Mouse (Mus musculus) kidney, embryonic 14.5 days (tissue): ENCODE results near the gene Trim11. TPM values are rescaled to one million over a fixed set of nuclear protein-coding genes. Genes with fewer than 3 reads are reported as not detected.

Source experiments
- ATAC-seq: fragments of 200-750 bp; cut with Nextera tagmentation; 2 replicates; pipeline ENCODE4 v1.8.0; 2017; ENCODE audit warnings: moderate number of reproducible peaks, mild to moderate bottlenecking, moderate TSS enrichment, moderate library complexity; ENCODE audit not compliant: low FRiP score, low TSS enrichment
- H3K27ac ChIP-seq: fragments of 300-500 bp; sonication (generic); 2 replicates; pipeline ENCODE4 v1.5.1; 2014; ENCODE audit warnings: low read depth, mild to moderate bottlenecking, low read length, moderate library complexity, mixed read lengths
- H3K27me3 ChIP-seq: fragments of 300-500 bp; sonication (generic); 2 replicates; pipeline ENCODE4 v1.6.1; 2014; ENCODE audit warnings: mild to moderate bottlenecking, low read length; ENCODE audit not compliant: control insufficient read depth, insufficient read depth
- H3K36me3 ChIP-seq: fragments of 300-500 bp; sonication (generic); 2 replicates; pipeline ENCODE4 v1.6.1; 2014; ENCODE audit warnings: low read length, mixed read lengths; ENCODE audit not compliant: control insufficient read depth, insufficient read depth
- H3K4me1 ChIP-seq: fragments of 300-500 bp; sonication (generic); 2 replicates; pipeline ENCODE4 v1.6.1; 2014; ENCODE audit warnings: low read length, mixed read lengths; ENCODE audit not compliant: control insufficient read depth, insufficient read depth
- H3K4me2 ChIP-seq: fragments of 300-500 bp; sonication (generic); replicated peaks from 2 replicates; pipeline ENCODE4 v1.6.1; 2014; ENCODE audit warnings: low read depth, mild to moderate bottlenecking, low read length
- H3K4me3 ChIP-seq: fragments of 300-500 bp; sonication (generic); 2 replicates; pipeline ENCODE4 v1.5.1; 2014; ENCODE audit warnings: mild to moderate bottlenecking, low read length
- H3K9ac ChIP-seq: fragments of 300-500 bp; sonication (generic); 2 replicates; pipeline ENCODE4 v1.6.1; 2014; ENCODE audit warnings: low read depth, mild to moderate bottlenecking, low read length, moderate library complexity
- H3K9me3 ChIP-seq: fragments of 300-500 bp; sonication (generic); 2 replicates; pipeline ENCODE4 v1.6.1; 2016; ENCODE audit warnings: low read length; ENCODE audit not compliant: control insufficient read depth
- WGBS: fragments of 180-500 bp; shearing (Covaris S2); extraction: QIAGEN DNeasy Blood & Tissue Kit; methylation state at CpG from one replicate; pipeline ENCODE4 v1.1.7; 2014; 5-methylcytosine and 5-hydroxymethylcytosine counted together
- polyA plus RNA-seq: library from polyadenylated mRNA; unstranded; fragments of >200 nt; fragmentation: Nextera tagmentation; extraction: Ambion mirVana; gene quantifications from 2 replicates; pipeline ENCODE4 v1.2.1, GENCODE M21; 2014

The Trim11 gene
- polyA plus RNA-seq, 1 experiment from 2014 or later, result 19.8 TPM

DNA sequence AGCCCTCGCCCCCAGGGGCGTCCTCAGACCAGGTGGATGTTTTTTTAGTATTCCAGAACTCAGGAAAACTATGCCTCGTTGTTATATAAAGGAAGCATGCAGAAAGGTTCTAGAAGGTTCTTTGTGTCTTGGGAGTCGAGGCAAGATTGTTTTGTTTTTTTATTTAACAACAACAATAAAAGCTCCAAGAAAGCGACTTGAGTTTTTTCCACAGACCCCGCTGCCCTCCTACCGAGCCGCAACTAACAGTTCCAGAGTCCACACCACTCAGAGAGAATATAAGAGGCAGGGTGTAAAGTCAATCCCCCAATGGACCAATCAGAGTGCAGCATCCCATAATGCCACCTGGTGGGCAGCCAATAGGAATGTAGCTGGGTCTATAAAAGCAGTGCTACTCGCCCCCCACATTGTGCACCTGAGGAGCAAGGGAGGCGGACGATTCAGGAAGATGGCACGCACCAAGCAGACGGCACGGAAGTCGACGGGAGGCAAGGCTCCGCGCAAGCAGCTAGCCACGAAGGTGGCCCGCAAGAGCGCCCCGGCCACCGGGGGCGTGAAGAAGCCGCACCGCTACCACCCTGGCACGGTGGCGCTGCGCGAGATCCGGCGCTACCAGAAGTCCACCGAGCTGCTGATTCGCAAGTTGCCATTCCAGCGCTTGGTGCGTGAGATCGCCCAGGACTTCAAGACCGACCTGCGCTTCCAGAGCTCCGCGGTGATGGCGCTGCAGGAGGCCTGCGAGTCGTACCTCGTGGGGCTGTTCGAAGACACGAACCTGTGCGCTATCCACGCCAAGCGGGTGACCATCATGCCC lies 16.3 kb upstream of the Trim11 start:
- H3K4me2 ChIP-seq, result no peak overlapping the region

DNA sequence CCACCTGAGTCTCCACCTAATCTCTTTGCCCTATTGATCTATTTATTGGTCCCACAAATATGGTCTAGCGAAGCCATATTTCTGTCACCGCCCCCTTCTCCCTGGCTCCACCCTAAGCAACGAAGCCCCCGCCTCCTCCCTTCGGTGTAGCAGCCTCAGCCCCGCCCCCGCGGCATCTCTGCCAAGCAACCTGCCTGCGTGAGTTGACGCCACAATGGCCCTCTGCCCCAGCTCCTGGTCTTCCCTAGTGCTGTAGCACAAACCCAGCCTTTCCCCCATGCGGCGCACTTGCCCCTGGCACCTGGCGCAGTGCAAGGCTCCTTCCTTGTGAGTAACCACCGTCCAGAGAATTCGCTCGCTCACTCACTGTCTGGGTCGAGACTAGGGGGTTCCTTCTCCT lies 14.3 kb upstream of the Trim11 start:
- Histone ChIP-seq H3K4me3 (no peak overlapping the region), H3K9ac (no peak overlapping the region), H3K4me1 (peaks cover 11% of the 10 kb centered on the region; the same call in 1 of the 2 replicates), H3K27me3 (peaks cover 4% of the 10 kb centered on the region), H3K27ac (no peak overlapping the region), H3K4me2 (no peak overlapping the region), H3K9me3 (peaks cover 9% of the 10 kb centered on the region), H3K36me3 (no peaks in the 10 kb centered on the region)
- WGBS, result 38% methylated on average over 17 of the region's 17 CpGs
- no peak for ATAC-seq

More for the DNA sequence above, 16.3 kb upstream of the Trim11 start:
- 64% methylated on average over 50 of the region's 50 CpGs for WGBS
- Histone ChIP-seq H3K36me3 (peaks cover 9% of the 10 kb centered on the region), H3K9me3 (peaks cover 9% of the 10 kb centered on the region), H3K4me3 (no peak overlapping the region), H3K9ac (no peak overlapping the region), H3K27ac (no peak overlapping the region), H3K27me3 (peaks cover 4% of the 10 kb centered on the region), H3K4me1 (peaks cover 22% of the 10 kb centered on the region; the same call in 1 of the 2 replicates)
- ATAC-seq, result no peak

DNA sequence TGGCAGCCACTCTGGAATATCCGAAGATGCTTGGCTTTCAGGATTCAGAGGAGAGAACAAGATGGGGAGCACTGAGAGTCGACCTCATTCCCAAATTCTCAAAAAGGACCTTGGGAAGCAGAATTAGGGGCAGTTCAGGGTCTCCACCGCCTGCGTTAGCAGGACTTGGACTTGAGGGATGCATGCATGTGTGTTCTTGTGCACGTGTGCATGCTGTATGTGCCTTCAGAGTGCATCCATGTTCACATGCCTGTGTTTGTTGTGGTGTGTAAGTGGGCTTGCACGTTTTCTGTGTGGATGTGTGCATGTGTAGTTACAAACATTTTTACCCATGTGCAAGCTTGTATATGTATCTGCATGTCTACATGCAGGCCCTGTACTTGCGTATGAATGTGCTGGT lies 13.7 kb upstream of the Trim11 start:
- WGBS, result 87% methylated on average over 7 of the region's 7 CpGs
- H3K4me3 ChIP-seq, result no peak overlapping the region
- H3K9ac ChIP-seq, result no peak overlapping the region
- H3K4me2 ChIP-seq, result no peak overlapping the region
- peaks cover 9% of the 10 kb centered on the region for H3K9me3 ChIP-seq
- H3K36me3 ChIP-seq, result no peaks in the 10 kb centered on the region
- H3K27me3 ChIP-seq, result peaks cover 4% of the 10 kb centered on the region
- H3K27ac ChIP-seq, result no peak overlapping the region
- no peak for ATAC-seq
- peaks cover 10% of the 10 kb centered on the region; the same call in 1 of the 2 replicates for H3K4me1 ChIP-seq

DNA sequence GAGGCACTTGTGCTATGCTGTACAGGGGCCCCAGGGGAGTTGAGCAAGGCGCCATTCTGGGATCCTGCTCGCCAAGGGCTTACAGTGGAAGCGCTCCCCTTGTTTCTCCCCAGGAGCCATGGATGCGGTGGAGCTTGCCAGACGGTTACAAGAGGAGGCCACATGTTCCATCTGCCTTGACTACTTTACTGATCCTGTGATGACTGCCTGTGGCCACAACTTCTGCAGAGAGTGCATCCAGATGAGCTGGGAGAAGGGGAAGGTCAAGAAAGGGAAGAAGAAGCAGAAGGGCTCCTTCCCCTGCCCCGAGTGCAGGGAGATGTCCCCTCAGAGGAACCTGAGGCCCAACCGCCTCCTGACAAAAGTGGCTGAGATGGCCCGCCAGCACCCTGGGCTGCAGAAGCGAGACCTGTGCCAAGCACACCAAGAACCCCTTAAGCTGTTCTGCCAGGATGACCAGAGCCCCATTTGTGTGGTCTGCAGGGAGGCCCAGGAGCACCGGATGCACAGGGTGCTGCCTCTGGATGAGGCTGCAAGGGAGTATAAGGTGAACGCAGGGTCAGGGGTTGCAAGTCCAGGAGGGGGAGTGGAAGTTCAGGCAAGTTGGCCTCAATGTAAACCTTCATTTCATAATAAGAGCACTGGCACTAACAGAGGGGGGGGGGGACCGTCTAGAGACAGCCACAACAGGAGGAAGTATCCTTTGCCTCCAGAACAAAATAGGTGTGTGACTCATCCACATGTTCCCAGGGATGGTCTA lies 12.7 kb upstream of the Trim11 start:
- H3K27ac ChIP-seq, result 0 out of 2 replicates have a peak overlapping the region, but pooled peaks have one; percentile 47
- 30% methylated on average over 12 of the region's 12 CpGs for WGBS
- H3K4me1 ChIP-seq, result peaks cover 10% of the 10 kb centered on the region
- peaks cover 4% of the 10 kb centered on the region for H3K27me3 ChIP-seq
- H3K4me3 ChIP-seq, result no peak overlapping the region
- ATAC-seq, result no peak
- H3K36me3 ChIP-seq, result no peaks in the 10 kb centered on the region
- peak overlapping the region; percentile 2; the same call in 1 of the 2 replicates for H3K9ac ChIP-seq
- H3K4me2 ChIP-seq, result no peak overlapping the region
- peaks cover 9% of the 10 kb centered on the region for H3K9me3 ChIP-seq

DNA sequence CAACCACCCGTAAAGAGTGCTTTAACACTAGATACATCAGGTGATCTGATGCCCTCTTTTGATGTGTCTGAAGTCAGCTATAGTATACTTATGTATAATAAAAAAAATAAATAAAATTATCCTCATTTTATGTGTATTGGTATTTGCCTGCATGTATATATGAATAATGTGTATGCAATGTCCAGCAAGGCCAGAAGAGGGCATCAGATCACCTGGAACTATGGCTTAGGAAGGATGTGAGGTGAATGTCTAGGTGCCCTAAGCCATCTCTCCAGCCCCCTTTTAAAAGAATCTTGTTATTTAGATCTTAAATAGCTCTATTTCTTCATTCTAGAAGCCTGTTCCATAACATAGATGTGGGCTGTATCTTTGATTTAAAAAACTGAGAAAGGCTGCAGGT lies 10.5 kb upstream of the Trim11 start:
- no peak overlapping the region for H3K9ac ChIP-seq
- H3K4me1 ChIP-seq, result peaks cover 10% of the 10 kb centered on the region
- ATAC-seq, result no peak
- no peak overlapping the region for H3K4me3 ChIP-seq
- H3K27ac ChIP-seq, result no peak overlapping the region
- no peaks in the 10 kb centered on the region for H3K9me3 ChIP-seq
- peaks cover 1% of the 10 kb centered on the region; the same call in 1 of the 2 replicates for H3K27me3 ChIP-seq
- 0 out of 2 replicates have a peak, but pooled peaks cover 3% of the 10 kb centered on the region for H3K36me3 ChIP-seq
- no peak overlapping the region for H3K4me2 ChIP-seq
- WGBS, result 93% methylated on average over 1 of the region's 1 CpGs

DNA sequence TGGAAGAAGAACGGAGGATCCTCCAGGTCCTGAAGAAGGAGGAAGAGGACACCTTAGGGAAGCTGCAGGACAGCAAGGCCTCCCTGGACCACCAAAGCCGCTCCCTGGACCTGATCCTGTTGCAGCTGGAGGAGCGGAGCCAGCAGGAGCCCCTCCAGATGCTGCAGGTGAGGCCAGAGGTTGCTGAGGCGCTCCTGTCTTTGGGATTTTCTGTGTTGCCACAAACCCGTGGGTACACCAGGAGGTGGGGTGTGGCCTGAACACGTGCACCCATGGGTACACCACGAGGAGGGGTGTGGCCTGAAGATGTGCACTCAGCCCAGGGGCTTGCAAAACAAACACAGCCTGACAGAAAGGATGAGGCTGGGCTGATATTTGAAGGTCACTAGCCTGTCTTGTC lies 9.3 kb upstream of the Trim11 start:
- 79% methylated on average over 7 of the region's 7 CpGs for WGBS
- no peaks in the 10 kb centered on the region for H3K27me3 ChIP-seq
- H3K27ac ChIP-seq, result 0 out of 2 replicates have a peak overlapping the region, but pooled peaks have one; percentile 60
- H3K4me1 ChIP-seq, result peaks cover 10% of the 10 kb centered on the region
- no peak overlapping the region for H3K9ac ChIP-seq
- peaks cover 3% of the 10 kb centered on the region; the same call in 1 of the 2 replicates for H3K36me3 ChIP-seq
- H3K4me3 ChIP-seq, result no peak overlapping the region
- H3K4me2 ChIP-seq, result no peak overlapping the region
- no peak for ATAC-seq
- no peaks in the 10 kb centered on the region for H3K9me3 ChIP-seq

DNA sequence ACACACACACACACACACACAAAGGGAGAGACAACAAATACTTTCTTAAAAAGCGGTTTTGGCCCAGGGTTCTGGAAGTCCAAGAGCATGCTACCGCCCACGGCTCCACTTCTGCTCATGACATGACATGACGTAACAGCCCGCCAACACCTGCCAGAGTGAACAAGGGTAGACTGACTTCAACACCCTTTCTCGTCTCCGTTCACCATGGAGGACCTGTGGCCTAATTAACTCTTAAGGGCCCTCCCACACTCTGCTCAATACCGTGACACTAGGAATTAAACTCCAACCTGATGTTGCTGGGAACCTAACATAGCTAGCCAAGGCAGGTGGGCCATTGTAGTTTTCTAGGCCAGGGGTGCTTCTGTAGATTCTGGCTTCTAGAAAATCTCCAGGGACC lies 8.9 kb upstream of the Trim11 start:
- H3K36me3 ChIP-seq, result peaks cover 3% of the 10 kb centered on the region; the same call in 1 of the 2 replicates
- no peak overlapping the region for H3K4me3 ChIP-seq
- peak overlapping the region; percentile 60; the same call in 1 of the 2 replicates for H3K27ac ChIP-seq
- H3K9ac ChIP-seq, result no peak overlapping the region
- H3K4me1 ChIP-seq, result peaks cover 10% of the 10 kb centered on the region
- H3K4me2 ChIP-seq, result no peak overlapping the region
- H3K27me3 ChIP-seq, result no peaks in the 10 kb centered on the region
- WGBS, result 61% methylated on average over 8 of the region's 8 CpGs
- no peak for ATAC-seq
- no peaks in the 10 kb centered on the region for H3K9me3 ChIP-seq

DNA sequence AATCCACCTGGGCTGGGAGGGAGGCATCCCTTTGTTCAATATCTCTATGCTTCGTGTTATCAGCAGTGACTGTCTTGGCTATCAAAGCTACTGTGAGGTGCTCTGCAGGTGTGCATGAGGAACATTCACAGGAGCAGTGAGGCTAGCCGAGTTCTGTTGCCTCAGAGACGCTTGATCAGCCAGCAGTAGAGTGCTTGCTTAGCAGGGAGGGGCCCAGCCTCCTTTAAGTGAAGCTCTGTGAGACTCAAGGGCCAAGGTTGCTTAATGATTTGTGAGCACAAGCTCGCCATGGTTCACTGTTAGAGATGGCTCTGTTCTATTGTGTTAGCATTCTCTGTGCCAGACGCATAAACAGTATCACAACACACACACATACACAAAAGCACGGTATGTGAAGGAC lies 8.2 kb upstream of the Trim11 start:
- Histone ChIP-seq H3K36me3 (peaks cover 7% of the 10 kb centered on the region; the same call in 1 of the 2 replicates), H3K4me1 (peaks cover 8% of the 10 kb centered on the region), H3K27ac (peak overlapping the region; percentile 60; the same call in 1 of the 2 replicates), H3K4me3 (no peak overlapping the region), H3K4me2 (no peak overlapping the region), H3K9ac (no peak overlapping the region), H3K9me3 (no peaks in the 10 kb centered on the region), H3K27me3 (no peaks in the 10 kb centered on the region)
- WGBS, result 46% methylated on average over 6 of the region's 6 CpGs
- peak; percentile 61; the same call in 1 of the 2 replicates for ATAC-seq
